Mouse (Mus musculus) megakaryocyte, embryonic 14.5 days (primary cell): ENCODE measurements around the gene Rin1.

ENCODE experiments used
- FLI1 ChIP-seq: IDR thresholded peaks from 2 replicates; pipeline ENCODE4 v1.6.1; 2012; ENCODE audit warnings: low read length, inconsistent platforms, mixed read lengths
- GATA1 ChIP-seq: IDR thresholded peaks from 3 replicates; pipeline ENCODE4 v1.6.1; 2012; ENCODE audit warnings: mixed read lengths, low read length, inconsistent platforms, borderline replicate concordance

- TF ChIP-seq FLI1 (no peak), GATA1 (no peak)
Observed at GRCm38 (mm10) chr19:5082005-5082404, 31.7 kb downstream of the Rin1 start.
